Mouse (Mus musculus) lung, postnatal 36 days (tissue): ENCODE data around the gene Dchs2.
A peak's percentile ranks its signal among the peaks of the same experiment; 100 is the strongest.

Source experiments
- DNase-seq: peaks from one replicate; pipeline ENCODE4 v3.0.0; 2022; ENCODE audit warnings: mixed read lengths

Gene Dchs2

GRCm38 (mm10) chr3:83156165-83156564 lies 28.4 kb downstream of the Dchs2 start:
- no peak for DNase-seq

GRCm38 (mm10) chr3:83161542-83162231 lies 33.9 kb downstream of the Dchs2 start:
- DNase-seq = no peak

GRCm38 (mm10) chr3:83163676-83164075 lies 35.9 kb downstream of the Dchs2 start:
- DNase-seq = no peak

GRCm38 (mm10) chr3:83185527-83185926 lies 57.8 kb downstream of the Dchs2 start:
- no peak for DNase-seq

- DNase-seq = peak; percentile 78
Measured at GRCm38 (mm10) chr3:83191271-83191670, 63.5 kb downstream of the Dchs2 start.

GRCm38 (mm10) chr3:83192401-83192800 lies 64.7 kb downstream of the Dchs2 start:
- DNase-seq = no peak

GRCm38 (mm10) chr3:83194911-83195310 lies 67.2 kb downstream of the Dchs2 start:
- no peak for DNase-seq

- DNase-seq = no peak
Measured at GRCm38 (mm10) chr3:83201286-83201980, 73.7 kb downstream of the Dchs2 start.

GRCm38 (mm10) chr3:83205073-83205668 lies 77.4 kb downstream of the Dchs2 start:
- no peak for DNase-seq

GRCm38 (mm10) chr3:83209646-83210045 lies 81.9 kb downstream of the Dchs2 start:
- peak; percentile 37 for DNase-seq

- DNase-seq = no peak
Measured at GRCm38 (mm10) chr3:83210210-83210609, 82.5 kb downstream of the Dchs2 start.

GRCm38 (mm10) chr3:83211939-83212338 lies 84.2 kb downstream of the Dchs2 start:
- DNase-seq = no peak

- no peak for DNase-seq
Measured at GRCm38 (mm10) chr3:83212578-83212977, 84.8 kb downstream of the Dchs2 start.

- no peak for DNase-seq
Measured at GRCm38 (mm10) chr3:83218059-83218458, 90.3 kb downstream of the Dchs2 start.

GRCm38 (mm10) chr3:83220101-83220500 lies 92.4 kb downstream of the Dchs2 start:
- DNase-seq = no peak

GRCm38 (mm10) chr3:83222125-83222524 lies 94.4 kb downstream of the Dchs2 start:
- peak; percentile 79 for DNase-seq

GRCm38 (mm10) chr3:83228383-83228782 lies 100.6 kb downstream of the Dchs2 start:
- no peak for DNase-seq

GRCm38 (mm10) chr3:83230326-83230725 lies 102.6 kb downstream of the Dchs2 start:
- DNase-seq = no peak

GRCm38 (mm10) chr3:83234457-83234856 lies 106.7 kb downstream of the Dchs2 start:
- DNase-seq = no peak

GRCm38 (mm10) chr3:83235061-83235460 lies 107.3 kb downstream of the Dchs2 start:
- DNase-seq = no peak

GRCm38 (mm10) chr3:83246536-83246935 lies 118.8 kb downstream of the Dchs2 start:
- peak; percentile 50 for DNase-seq

- no peak for DNase-seq
Measured at GRCm38 (mm10) chr3:83250001-83250545, 122.3 kb downstream of the Dchs2 start.

GRCm38 (mm10) chr3:83251899-83252298 lies 124.2 kb downstream of the Dchs2 start:
- DNase-seq = peak; percentile 32

GRCm38 (mm10) chr3:83259421-83259820 lies 131.7 kb downstream of the Dchs2 start:
- no peak for DNase-seq
